Mouse (Mus musculus): ENCODE data around the gene Arsa.

DNA sequence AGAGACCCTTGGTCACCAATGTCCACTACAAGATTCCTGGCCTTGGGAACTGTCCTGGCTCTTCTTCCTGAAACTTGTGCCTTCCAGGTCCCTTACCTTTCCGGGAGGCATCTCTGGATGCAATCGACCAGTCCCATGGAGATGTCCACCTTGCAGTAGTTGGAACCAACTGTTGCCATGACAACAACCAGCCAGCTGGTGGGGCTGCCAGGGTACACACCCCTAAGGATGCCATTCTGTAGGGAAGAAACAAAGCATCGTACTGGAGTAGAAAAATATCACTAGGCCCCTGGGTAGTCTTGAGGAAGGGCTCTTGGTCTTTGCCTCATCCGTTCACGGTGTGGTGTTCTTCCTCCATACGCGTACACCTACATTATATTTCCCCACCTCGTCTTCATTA lies 52.6 kb downstream of the Arsa start:
- TF ChIP-seq CTCF (IDR thresholded peaks at IDR 0.05; ENCODE audit: borderline replicate concordance, insufficient read depth, low read length): no peak
- TF ChIP-seq POLR2A (IDR thresholded peaks at IDR 0.05; ENCODE audit: low read depth, low read length): no peak

All from embryonic fibroblast, embryonic 13.5 days (primary cell).